Mouse (Mus musculus) liver (tissue): ENCODE measurements around the gene Tanc1.

Experiments
- DNase-seq: peaks from one replicate; pipeline ENCODE4 v3.0.0-alpha.2; 2020; ENCODE audit warnings: mixed read lengths

Tanc1 gene

DNA sequence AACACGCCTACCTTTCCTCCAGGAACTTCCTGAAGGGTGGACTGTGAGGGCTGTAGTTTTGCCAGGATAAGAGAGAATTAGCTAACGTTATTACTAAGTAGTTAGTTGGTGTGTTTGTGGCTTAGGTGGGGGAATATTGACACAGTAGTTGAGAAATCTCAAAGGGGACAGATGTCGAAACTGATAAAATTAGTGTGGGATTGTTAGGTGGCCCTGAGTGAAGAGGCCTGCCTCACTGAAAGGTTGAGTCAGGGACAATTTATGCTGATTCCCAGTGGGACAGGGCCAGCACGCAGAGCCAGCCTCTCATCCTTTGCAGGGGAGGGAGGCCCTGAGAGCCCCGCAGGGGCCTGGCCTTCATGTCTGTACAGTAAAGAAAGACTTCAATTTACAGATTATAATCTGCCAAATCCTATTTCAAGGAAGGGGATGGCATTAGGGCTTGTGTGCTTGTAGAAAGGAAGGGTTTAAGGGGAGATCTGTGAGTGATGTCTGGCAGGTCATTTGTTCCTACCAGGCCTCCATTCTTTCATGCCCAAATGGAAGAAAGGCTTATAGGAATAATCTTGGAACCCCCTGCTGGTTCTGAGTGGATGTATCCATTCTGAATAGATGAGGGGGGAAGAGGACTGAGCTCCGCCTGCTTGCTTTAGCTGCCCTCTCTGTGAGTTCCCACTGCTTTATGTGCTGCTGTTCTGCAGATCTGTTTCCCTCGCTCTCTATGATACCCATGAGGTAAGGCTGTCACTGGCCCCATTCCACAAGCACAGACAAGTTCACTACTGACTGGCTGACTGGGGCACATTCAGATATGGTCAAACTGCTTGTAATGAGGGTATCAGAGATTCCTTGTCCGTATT, 41.7 kb downstream of the Tanc1 start:
- no peak for DNase-seq

- DNase-seq: no peak
These were observed 43.6 kb downstream of the Tanc1 start for GRCm38 (mm10) chr2:59655471-59655870.

GRCm38 (mm10) chr2:59656680-59657079, 44.8 kb downstream of the Tanc1 start:
- DNase-seq: no peak

DNA sequence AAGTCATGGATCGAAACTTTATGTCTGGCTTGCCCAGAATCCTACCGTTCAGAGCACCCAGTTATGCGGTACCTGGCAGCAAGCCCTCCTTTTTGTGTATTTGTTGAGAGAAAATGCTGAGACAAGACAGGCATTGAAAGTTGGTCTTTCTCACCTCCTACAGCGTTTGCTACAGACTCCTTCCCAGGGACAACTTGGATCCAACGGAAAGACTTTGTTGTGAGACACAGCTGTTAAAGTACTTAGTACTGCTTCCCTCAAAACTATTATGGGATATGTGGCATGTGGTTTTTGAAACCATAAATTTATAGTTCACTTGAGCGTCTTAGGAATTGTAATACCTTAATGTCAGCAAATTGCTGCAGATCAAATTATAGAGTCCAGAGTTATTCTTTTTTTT, 47.8 kb downstream of the Tanc1 start:
- no peak for DNase-seq

DNA sequence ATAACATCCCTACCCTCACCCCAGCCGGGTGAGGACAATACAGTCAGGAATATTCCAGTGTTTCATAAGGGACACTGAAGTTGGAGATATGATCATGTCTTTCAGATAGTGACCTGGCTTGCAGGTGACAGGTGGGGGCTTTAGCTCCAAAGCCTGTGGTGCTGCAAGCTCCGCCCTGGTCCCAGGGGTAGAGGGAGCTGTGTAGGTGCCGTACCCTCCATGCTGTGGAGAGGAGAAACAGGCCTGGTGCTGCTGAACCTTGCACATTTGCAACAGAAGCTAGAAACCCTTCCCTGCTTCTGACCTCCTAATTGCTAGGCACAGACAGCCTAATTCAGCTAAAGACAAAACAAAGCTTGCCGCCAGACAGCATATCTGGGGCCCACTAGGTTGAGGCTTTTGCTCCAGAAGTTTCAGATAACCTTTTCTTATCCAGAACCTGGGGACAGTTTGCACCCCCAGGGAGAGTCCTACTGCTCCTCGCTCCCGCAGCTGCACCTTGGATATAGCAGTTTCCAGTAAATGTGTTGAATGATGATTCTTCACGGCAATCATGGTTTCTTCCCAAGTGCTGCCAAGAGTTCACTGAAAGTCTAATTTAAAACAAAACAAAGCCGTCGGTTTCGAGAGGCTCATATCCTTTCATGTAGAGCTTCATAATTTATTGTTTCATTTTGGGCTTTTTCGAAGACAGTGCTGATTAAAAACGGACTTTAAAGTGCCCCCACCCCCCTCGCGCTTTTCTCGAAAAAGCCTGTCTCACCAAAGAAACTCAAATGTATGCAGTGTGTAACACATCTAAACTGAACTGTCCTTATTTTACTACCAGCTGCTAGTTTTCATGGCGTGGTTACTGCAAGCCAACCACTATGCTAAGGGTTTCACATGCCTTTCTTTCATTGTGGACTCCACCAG, 49.3 kb downstream of the Tanc1 start:
- no peak for DNase-seq

- DNase-seq: no peak
These were observed 53.1 kb downstream of the Tanc1 start for GRCm38 (mm10) chr2:59664803-59665567.

GRCm38 (mm10) chr2:59666533-59666932, 54.7 kb downstream of the Tanc1 start:
- DNase-seq: no peak

DNA sequence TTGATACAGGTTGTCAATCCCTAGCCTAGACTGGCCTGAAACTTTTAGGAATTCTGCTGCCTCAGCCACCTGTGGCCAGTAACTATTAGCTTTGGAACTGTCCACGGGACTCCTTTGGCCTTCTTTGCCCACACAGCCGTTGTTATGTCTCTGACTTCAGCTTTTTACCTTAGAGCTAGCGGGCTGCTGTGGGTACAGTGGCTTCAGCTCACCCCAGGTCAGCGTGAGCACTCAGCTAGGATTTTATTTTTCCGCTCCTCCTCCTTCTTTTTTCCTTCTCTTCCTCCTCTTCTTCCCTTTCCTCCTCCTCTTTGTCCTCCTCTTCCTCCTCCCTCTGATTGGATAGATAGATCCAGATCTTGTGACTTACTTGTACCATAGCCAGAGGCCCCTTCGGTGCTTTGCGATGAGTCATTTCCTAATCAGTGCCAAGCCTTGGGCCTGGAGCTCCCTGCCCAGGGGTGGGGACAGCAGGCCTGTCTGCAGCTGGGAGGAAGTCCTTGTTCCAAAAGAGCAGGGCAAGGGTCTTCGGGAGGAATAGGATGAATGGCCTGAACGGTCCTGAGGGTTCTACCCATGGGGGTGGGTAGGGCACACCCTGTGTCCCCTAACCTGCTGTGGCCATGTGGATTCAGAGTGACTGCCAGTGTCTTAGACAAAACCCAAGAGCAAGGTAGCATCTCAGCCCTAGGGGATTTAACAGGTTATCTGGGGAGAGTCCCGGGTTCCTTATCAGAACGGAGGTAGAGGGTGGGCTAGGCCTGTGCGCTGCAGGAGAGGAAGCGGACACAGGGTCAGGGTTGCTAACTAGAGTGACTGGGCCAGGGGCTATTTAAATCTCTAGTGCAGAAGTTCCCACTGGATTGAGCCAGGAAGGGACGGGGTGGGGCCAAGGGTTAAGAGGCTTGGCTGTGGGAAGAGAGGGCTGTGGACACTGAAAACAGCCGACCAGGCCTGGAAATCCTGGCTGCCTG, 58.5 kb downstream of the Tanc1 start:
- DNase-seq: peak; percentile 27

DNA sequence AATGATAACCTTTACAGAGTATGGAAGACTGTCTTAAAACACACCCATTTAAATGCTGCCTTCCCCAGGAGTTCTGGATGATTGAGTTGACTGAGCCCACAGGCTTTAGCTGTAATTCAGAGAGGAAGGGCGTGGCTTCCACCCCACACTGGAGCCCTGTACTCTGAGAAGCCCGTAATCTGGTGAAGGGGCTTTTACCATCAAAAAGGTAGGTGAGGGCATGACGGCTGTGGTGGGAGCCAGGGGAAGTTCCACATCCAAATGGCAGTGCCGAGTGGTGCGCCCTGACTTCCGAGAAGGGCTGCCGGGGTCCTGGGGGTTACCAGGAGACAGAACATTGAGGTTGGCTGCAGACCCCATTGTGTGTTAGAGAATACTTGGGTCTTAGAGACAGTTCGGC, 59.8 kb downstream of the Tanc1 start:
- no peak for DNase-seq

DNA sequence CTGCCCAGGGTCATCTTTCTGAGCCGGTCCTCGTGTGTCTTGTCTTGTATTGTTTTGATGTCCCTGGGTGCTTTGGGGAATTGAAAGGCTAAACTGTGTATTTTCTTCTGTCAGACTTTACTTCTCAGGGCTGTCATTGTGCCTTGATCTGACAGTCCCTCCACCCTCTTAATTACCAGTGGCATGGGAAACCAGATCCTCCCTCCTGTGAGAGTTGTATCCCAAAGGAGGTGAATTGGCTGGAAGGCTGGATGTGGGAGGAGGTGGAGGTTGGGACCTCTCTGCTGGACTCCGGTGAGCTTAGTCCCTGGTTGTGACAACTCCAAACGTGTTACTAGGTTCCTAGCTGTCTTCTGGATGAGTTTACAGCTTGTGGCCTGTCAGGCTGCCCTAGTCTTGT, 60.2 kb downstream of the Tanc1 start:
- no peak for DNase-seq

DNA sequence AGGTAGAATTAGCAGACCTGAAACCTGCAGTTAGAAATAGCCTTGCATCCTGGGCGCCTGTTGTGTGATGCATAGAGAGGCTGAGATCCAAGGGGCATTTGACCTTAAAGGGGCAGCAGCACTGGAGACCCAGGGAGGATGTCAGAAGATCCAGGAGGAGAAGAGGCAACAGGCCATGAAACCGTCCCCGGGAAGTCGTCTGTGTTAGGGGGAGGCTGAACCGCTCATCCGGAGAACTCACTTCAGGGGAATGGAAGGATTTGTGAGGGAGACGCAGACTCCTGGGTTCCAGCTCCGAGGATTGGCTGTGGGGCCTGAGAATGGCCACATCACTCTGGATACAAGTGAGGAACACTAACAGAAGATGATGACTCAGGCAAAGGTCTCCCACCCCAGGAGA, 60.8 kb downstream of the Tanc1 start:
- DNase-seq: no peak

- DNase-seq: no peak
These were observed 61.5 kb downstream of the Tanc1 start for GRCm38 (mm10) chr2:59673351-59673750.

DNA sequence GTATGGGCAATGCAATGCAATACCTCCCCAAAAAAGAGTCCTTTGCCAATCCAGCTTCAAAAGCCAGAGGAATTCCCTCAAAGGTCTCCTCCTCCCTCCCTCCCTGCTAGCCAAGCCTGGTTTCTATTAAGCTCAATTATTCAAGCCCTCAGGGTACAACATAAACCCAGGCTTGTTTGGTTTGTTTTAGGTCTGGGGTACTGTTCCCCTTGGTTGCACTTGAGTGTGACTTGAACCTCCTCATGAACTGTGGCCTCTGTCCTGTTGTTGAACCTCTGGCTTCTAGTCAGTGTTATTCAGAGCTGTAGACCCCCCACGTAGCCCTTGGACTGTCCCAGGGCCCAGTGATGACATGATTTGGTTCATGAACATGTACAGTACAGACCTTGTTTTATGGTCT, 62.0 kb downstream of the Tanc1 start:
- DNase-seq: no peak

- DNase-seq: peak; percentile 26
These were observed 63.6 kb downstream of the Tanc1 start for GRCm38 (mm10) chr2:59675270-59675995.

- DNase-seq: no peak
These were observed 64.2 kb downstream of the Tanc1 start for GRCm38 (mm10) chr2:59676041-59676440.

- peak; percentile 23 for DNase-seq
These were observed 64.6 kb downstream of the Tanc1 start for GRCm38 (mm10) chr2:59676442-59676841.

DNA sequence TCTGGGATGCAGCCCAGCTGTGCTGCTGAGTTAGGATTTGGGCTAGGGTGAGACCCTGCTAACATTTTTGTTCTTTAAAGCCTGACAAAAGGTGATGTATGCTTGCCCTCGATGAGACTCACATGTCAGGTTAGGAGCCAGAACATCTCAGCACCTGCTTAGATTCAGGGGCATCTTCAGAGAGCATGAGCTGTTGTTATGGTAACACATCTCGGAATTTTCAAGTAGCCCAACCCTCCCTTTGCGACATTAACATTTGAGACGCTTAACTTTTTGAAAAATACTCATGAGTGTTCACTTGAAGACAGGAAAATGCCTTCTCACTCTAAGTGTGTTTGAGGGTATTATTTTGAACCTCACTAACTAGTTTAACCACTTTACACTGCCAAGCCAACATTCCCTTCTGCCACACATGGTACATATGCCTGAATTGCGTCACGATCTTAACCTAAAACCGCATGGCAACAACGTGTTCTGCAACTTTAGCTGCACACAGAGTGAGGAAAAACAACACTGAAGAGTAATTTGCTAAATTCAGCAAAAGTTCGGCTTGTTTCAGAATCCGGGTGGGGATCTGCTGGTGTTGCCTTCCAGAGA, 67.7 kb downstream of the Tanc1 start:
- no peak for DNase-seq

DNA sequence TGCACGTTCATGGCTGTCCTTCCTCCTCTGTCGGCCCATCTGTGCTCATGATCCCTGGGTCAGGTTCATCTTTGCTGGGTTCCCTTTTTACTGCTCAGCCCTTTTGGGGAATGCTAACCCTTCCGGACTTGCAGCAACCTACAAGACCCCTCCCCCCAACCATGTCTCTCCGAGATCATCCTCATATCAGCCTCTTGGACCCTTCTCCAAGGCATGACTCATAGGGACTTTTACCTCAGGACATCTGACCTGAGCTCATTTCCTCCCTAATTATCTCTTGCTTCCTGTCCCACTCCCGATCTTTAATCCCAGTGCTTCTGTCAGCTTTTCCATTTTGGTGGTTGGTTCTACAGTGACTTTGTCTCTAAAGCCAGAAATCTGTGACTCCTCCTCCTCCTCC, 68.9 kb downstream of the Tanc1 start:
- DNase-seq: no peak

DNA sequence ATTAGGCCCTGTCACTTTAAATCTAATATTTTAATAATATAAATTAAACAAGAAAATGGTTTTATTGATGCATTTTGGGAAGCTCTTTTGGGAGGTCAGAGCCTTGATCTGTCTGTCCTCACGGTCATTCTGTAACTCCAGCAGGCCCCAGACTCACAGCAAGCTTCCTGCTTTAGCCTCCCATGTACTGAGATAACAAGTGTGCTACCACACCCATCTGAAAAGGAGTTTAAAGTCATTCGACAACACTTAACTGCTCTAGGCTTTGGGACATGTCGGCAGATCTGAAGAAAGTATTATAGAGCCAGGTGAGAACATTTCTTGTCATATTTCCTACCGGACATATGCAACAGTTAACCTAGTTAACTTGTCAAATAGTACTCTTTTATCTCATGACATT, 69.3 kb downstream of the Tanc1 start:
- no peak for DNase-seq

- DNase-seq: no peak
These were observed 73.2 kb downstream of the Tanc1 start for GRCm38 (mm10) chr2:59684864-59685605.
